Mouse (Mus musculus) intestine, embryonic 14.5 days (tissue): ENCODE measurements around the gene Dbndd2. TPM values are rescaled to one million over a fixed set of nuclear protein-coding genes. Genes with fewer than 3 reads are reported as not detected.
A peak's percentile ranks its signal among the peaks of the same experiment; 100 is the strongest.

Source experiments
- ATAC-seq: fragments of 200-750 bp; cut with Nextera tagmentation; replicated peaks from 2 replicates; pipeline ENCODE4 v1.8.0; 2017; ENCODE audit warnings: low read depth, moderate number of reproducible peaks, moderate TSS enrichment, moderate library complexity; ENCODE audit not compliant: low FRiP score, low TSS enrichment
- DNase-seq: peaks from one replicate; pipeline ENCODE4 v3.0.0-alpha.2; 2018; ENCODE audit warnings: low spot score
- H3K27ac ChIP-seq: fragments of 300-500 bp; sonication (generic); 2 replicates; pipeline ENCODE4 v1.5.1; 2014; ENCODE audit warnings: low read depth, mild to moderate bottlenecking, control low read depth
- H3K27me3 ChIP-seq: fragments of 300-500 bp; sonication (generic); replicated peaks from 2 replicates; pipeline ENCODE4 v1.6.1; 2014; ENCODE audit warnings: low read length, control low read depth; ENCODE audit not compliant: control insufficient read depth, insufficient read depth
- H3K36me3 ChIP-seq: fragments of 300-500 bp; sonication (generic); 2 replicates; pipeline ENCODE4 v1.6.1; 2014; ENCODE audit warnings: low read length, control low read depth; ENCODE audit not compliant: control insufficient read depth, insufficient read depth
- H3K4me1 ChIP-seq: fragments of 300-500 bp; sonication (generic); replicated peaks from 2 replicates; pipeline ENCODE4 v1.6.1; 2014; ENCODE audit warnings: low read length, control low read depth, mixed read lengths; ENCODE audit not compliant: control insufficient read depth, insufficient read depth
- H3K4me2 ChIP-seq: fragments of 300-500 bp; sonication (generic); 2 replicates; pipeline ENCODE4 v1.6.1; 2014; ENCODE audit warnings: low read length
- H3K4me3 ChIP-seq: fragments of 300-500 bp; sonication (generic); 2 replicates; pipeline ENCODE4 v1.5.1; 2014; ENCODE audit warnings: low read depth, low read length, control low read depth, mixed read lengths
- H3K9ac ChIP-seq: fragments of 300-500 bp; sonication (generic); 2 replicates; pipeline ENCODE4 v1.6.1; 2014; ENCODE audit warnings: mild to moderate bottlenecking, low read length
- H3K9me3 ChIP-seq: fragments of 300-500 bp; sonication (generic); 2 replicates; pipeline ENCODE4 v1.6.1; 2016; ENCODE audit warnings: low read length, control low read depth; ENCODE audit not compliant: control insufficient read depth
- WGBS: fragments of 180-500 bp; shearing (Covaris S2); extraction: QIAGEN DNeasy Blood & Tissue Kit; methylation state at CpG from one replicate; pipeline ENCODE4 v1.1.7; 2014; 5-methylcytosine and 5-hydroxymethylcytosine counted together
- polyA plus RNA-seq: library from polyadenylated mRNA; unstranded; fragments of >200 nt; fragmentation: Nextera tagmentation; extraction: Ambion mirVana; gene quantifications from 2 replicates; pipeline ENCODE4 v1.2.1, GENCODE M21; 2014

Gene Dbndd2
- polyA plus RNA-seq, 1 experiment from 2014 or later = 9.4 TPM

- no peak for ATAC-seq
- H3K9ac ChIP-seq = no peak overlapping the region
- H3K27ac ChIP-seq = no peak overlapping the region
- H3K9me3 ChIP-seq = no peaks in the 10 kb centered on the region
- H3K4me1 ChIP-seq = peaks cover 12% of the 10 kb centered on the region; the same call in 1 of the 2 replicates
- H3K36me3 ChIP-seq = no peaks in the 10 kb centered on the region
- H3K27me3 ChIP-seq = no peaks in the 10 kb centered on the region
- H3K4me3 ChIP-seq = no peak overlapping the region
- no peak overlapping the region for H3K4me2 ChIP-seq
- whole genome bisulfite sequencing = 79% methylated on average over 10 of the region's 10 CpGs
- no peak for DNase-seq
These were observed 37.4 kb downstream of the Dbndd2 start for GRCm38 (mm10) chr2:164523301-164523773.

GRCm38 (mm10) chr2:164528557-164528956 lies 42.7 kb downstream of the Dbndd2 start:
- Histone ChIP-seq H3K4me3 (no peak overlapping the region), H3K9me3 (no peaks in the 10 kb centered on the region), H3K27ac (no peak overlapping the region), H3K4me2 (no peak overlapping the region), H3K36me3 (no peaks in the 10 kb centered on the region), H3K9ac (no peak overlapping the region), H3K4me1 (no peaks in the 10 kb centered on the region), H3K27me3 (no peaks in the 10 kb centered on the region)
- no peak for ATAC-seq
- no peak for DNase-seq
- 64% methylated on average over 5 of the region's 5 CpGs for WGBS

- Histone ChIP-seq H3K36me3 (no peaks in the 10 kb centered on the region), H3K4me3 (no peak overlapping the region), H3K27me3 (no peaks in the 10 kb centered on the region), H3K27ac (no peak overlapping the region), H3K4me1 (no peaks in the 10 kb centered on the region), H3K4me2 (no peak overlapping the region), H3K9me3 (no peaks in the 10 kb centered on the region), H3K9ac (no peak overlapping the region)
- ATAC-seq (no peak), DNase-seq (peak; percentile 85)
- WGBS = 3% methylated on average over 3 of the region's 3 CpGs
These were observed 45.3 kb downstream of the Dbndd2 start for GRCm38 (mm10) chr2:164531169-164531568.

GRCm38 (mm10) chr2:164534315-164534714 lies 48.4 kb downstream of the Dbndd2 start:
- no peaks in the 10 kb centered on the region for H3K9me3 ChIP-seq
- no peak overlapping the region for H3K4me3 ChIP-seq
- no peak overlapping the region for H3K4me2 ChIP-seq
- no peak overlapping the region for H3K27ac ChIP-seq
- H3K9ac ChIP-seq = no peak overlapping the region
- H3K36me3 ChIP-seq = no peaks in the 10 kb centered on the region
- ATAC-seq (no peak), DNase-seq (no peak)
- H3K4me1 ChIP-seq = no peaks in the 10 kb centered on the region
- WGBS = 73% methylated on average over 10 of the region's 10 CpGs
- H3K27me3 ChIP-seq = no peaks in the 10 kb centered on the region

- ATAC-seq = no peak
- H3K27me3 ChIP-seq = no peaks in the 10 kb centered on the region
- H3K4me3 ChIP-seq = no peak overlapping the region
These were observed 51.1 kb downstream of the Dbndd2 start for GRCm38 (mm10) chr2:164537003-164537402.

GRCm38 (mm10) chr2:164540652-164541427 lies 54.9 kb downstream of the Dbndd2 start:
- no peaks in the 10 kb centered on the region for H3K9me3 ChIP-seq
- peak overlapping the region; percentile 55 for H3K27ac ChIP-seq
- ATAC-seq = peak; percentile 56
- H3K4me1 ChIP-seq = peaks cover 11% of the 10 kb centered on the region; the same call in 1 of the 2 replicates
- no peak overlapping the region for H3K9ac ChIP-seq
- no peak overlapping the region for H3K4me3 ChIP-seq
- no peaks in the 10 kb centered on the region for H3K27me3 ChIP-seq
- H3K4me2 ChIP-seq = 0 out of 2 replicates have a peak overlapping the region, but pooled peaks have one; percentile 1
- WGBS = 26% methylated on average over 8 of the region's 8 CpGs
- no peaks in the 10 kb centered on the region for H3K36me3 ChIP-seq
- peak; percentile 67 for DNase-seq

More at GRCm38 (mm10) chr2:164537003-164537402, 51.1 kb downstream of the Dbndd2 start:
- H3K4me1 ChIP-seq = peaks cover 11% of the 10 kb centered on the region; the same call in 1 of the 2 replicates
- H3K36me3 ChIP-seq = no peaks in the 10 kb centered on the region
- 74% methylated on average over 4 of the region's 4 CpGs for whole genome bisulfite sequencing
- H3K4me2 ChIP-seq = no peak overlapping the region
- no peak overlapping the region for H3K27ac ChIP-seq
- no peak for DNase-seq
- no peak overlapping the region for H3K9ac ChIP-seq
- H3K9me3 ChIP-seq = no peaks in the 10 kb centered on the region

GRCm38 (mm10) chr2:164542132-164542531 lies 56.2 kb downstream of the Dbndd2 start:
- no peaks in the 10 kb centered on the region for H3K9me3 ChIP-seq
- DNase-seq (no peak), ATAC-seq (no peak)
- H3K27me3 ChIP-seq = no peaks in the 10 kb centered on the region
- no peak overlapping the region for H3K27ac ChIP-seq
- no peak overlapping the region for H3K9ac ChIP-seq
- H3K4me2 ChIP-seq = no peak overlapping the region
- peaks cover 11% of the 10 kb centered on the region; the same call in 1 of the 2 replicates for H3K4me1 ChIP-seq
- H3K36me3 ChIP-seq = no peaks in the 10 kb centered on the region
- 59% methylated on average over 5 of the region's 5 CpGs for WGBS
- no peak overlapping the region for H3K4me3 ChIP-seq

GRCm38 (mm10) chr2:164542598-164542997 lies 56.7 kb downstream of the Dbndd2 start:
- Histone ChIP-seq H3K4me1 (peaks cover 11% of the 10 kb centered on the region; the same call in 1 of the 2 replicates), H3K36me3 (no peaks in the 10 kb centered on the region), H3K9ac (no peak overlapping the region), H3K27me3 (no peaks in the 10 kb centered on the region), H3K4me3 (no peak overlapping the region), H3K4me2 (no peak overlapping the region), H3K9me3 (no peaks in the 10 kb centered on the region), H3K27ac (no peak overlapping the region)
- ATAC-seq = no peak
- no peak for DNase-seq
- 75% methylated on average over 7 of the region's 7 CpGs for WGBS
